Mouse (Mus musculus) heart, adult 2 months (tissue): ENCODE results near the gene Galnt2.

Source experiments
- CTCF ChIP-seq: fragments of 200-600 bp; IDR thresholded peaks from 2 replicates; pipeline ENCODE4 v1.8.1; 2022; ENCODE audit warnings: antibody characterized with exemption, mild to moderate bottlenecking, moderate library complexity
- POLR2A ChIP-seq: fragments of 200-500 bp; IDR thresholded peaks from 2 replicates; pipeline ENCODE4 v1.6.1; 2011; ENCODE audit warnings: mild to moderate bottlenecking, low read depth, low read length, control low read depth; ENCODE audit not compliant: insufficient read depth

GRCm38 (mm10) chr8:124345098-124345497 is 113.9 kb downstream of the Galnt2 start:
- no peak for TF ChIP-seq CTCF
- TF ChIP-seq POLR2A: no peak
